Mouse (Mus musculus) kidney, postnatal 0 days (tissue): ENCODE measurements around the gene Med29. TPM values are rescaled to one million over a fixed set of nuclear protein-coding genes. Genes with fewer than 3 reads are reported as not detected.

Source experiments
- ATAC-seq: fragments of 200-750 bp; cut with Nextera tagmentation; replicated peaks from 2 replicates; pipeline ENCODE4 v1.8.0; 2017; ENCODE audit warnings: low read depth, moderate number of reproducible peaks, moderate TSS enrichment, moderate library complexity; ENCODE audit not compliant: low FRiP score
- DNase-seq: peaks from one replicate; pipeline ENCODE4 v3.0.0-alpha.2; 2016; ENCODE audit warnings: low spot score
- H3K27ac ChIP-seq: fragments of 300-500 bp; sonication (generic); 2 replicates; pipeline ENCODE4 v1.5.1; 2014; ENCODE audit warnings: mild to moderate bottlenecking
- H3K27me3 ChIP-seq: fragments of 300-500 bp; sonication (generic); 2 replicates; pipeline ENCODE4 v1.6.1; 2014; ENCODE audit warnings: low read length, mixed read lengths; ENCODE audit not compliant: insufficient read depth
- H3K36me3 ChIP-seq: fragments of 300-500 bp; sonication (generic); 2 replicates; pipeline ENCODE4 v1.6.1; 2014; ENCODE audit warnings: low read length, mixed read lengths; ENCODE audit not compliant: insufficient read depth
- H3K4me1 ChIP-seq: fragments of 300-500 bp; sonication (generic); replicated peaks from 2 replicates; pipeline ENCODE4 v1.6.1; 2014; ENCODE audit warnings: antibody characterized with exemption, low read length, mixed read lengths; ENCODE audit not compliant: insufficient read depth
- H3K4me2 ChIP-seq: fragments of 300-500 bp; sonication (generic); 2 replicates; pipeline ENCODE4 v1.6.1; 2014; ENCODE audit warnings: mild to moderate bottlenecking, low read length, moderate library complexity, mixed read lengths
- H3K4me3 ChIP-seq: fragments of 300-500 bp; sonication (generic); replicated peaks from 2 replicates; pipeline ENCODE4 v1.5.1; 2014; ENCODE audit warnings: low read depth, low read length
- H3K9ac ChIP-seq: fragments of 300-500 bp; sonication (generic); 2 replicates; pipeline ENCODE4 v1.6.1; 2014; ENCODE audit warnings: low read depth, low read length
- H3K9me3 ChIP-seq: fragments of 300-500 bp; sonication (generic); replicated peaks from 2 replicates; pipeline ENCODE4 v1.6.1; 2016; ENCODE audit warnings: low read length, inconsistent platforms, mixed read lengths
- CTCF ChIP-seq: IDR thresholded peaks from 2 replicates; pipeline ENCODE4 v1.5.1; 2016; ENCODE audit warnings: antibody characterized with exemption, low read depth, mild to moderate bottlenecking, moderate library complexity
- WGBS: fragments of 180-500 bp; shearing (Covaris S2); extraction: QIAGEN DNeasy Blood & Tissue Kit; methylation state at CpG from one replicate; pipeline ENCODE4 v1.1.7; 2014; 5-methylcytosine and 5-hydroxymethylcytosine counted together
- polyA plus RNA-seq: library from polyadenylated mRNA; unstranded; fragments of >200 nt; fragmentation: Nextera tagmentation; extraction: Ambion mirVana; gene quantifications from 2 replicates; pipeline ENCODE4 v1.2.1, GENCODE M21; 2015

Med29 gene
- polyA plus RNA-seq, 1 experiment from 2014 or later: 47.8 TPM

DNA sequence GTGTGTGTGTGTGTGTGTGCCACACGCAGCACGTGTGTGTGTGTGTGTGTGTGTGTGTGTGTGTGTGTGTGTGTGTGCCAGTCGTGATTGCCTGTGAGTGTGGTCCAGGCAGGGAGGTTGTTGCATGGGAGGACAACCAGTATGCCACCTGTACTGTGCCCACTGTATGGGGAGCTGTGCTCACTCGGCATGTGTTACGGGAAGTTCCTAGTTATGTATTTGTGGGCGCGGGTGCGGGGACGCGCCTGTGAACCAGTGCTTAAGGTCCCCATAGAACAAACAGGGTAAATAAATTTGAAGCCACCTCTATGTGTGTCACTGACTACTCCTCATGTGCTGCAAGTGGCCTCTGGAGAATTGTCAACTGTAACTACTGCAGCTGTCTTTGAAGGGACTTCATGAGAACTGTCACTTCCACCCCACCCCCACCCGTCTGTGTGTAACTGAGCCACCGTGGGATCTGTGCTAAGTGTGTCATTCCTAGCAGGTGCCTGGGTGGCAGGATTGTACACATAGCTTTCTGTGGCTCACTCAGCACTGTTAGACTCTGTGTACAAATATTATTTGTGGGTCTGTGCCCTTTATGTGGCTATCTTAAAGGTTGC, 10.1 kb downstream of the Med29 start:
- H3K9me3 ChIP-seq: no peaks in the 10 kb centered on the region
- TF ChIP-seq CTCF: no peak
- H3K36me3 ChIP-seq: peaks cover 11% of the 10 kb centered on the region; the same call in 1 of the 2 replicates
- 0 out of 2 replicates have a peak, but pooled peaks have one; percentile 9 for ATAC-seq
- DNase-seq: peak; percentile 44
- H3K4me1 ChIP-seq: peaks cover 39% of the 10 kb centered on the region
- no peak overlapping the region for H3K4me3 ChIP-seq
- no peaks in the 10 kb centered on the region for H3K27me3 ChIP-seq
- peak overlapping the region; percentile 41; the same call in 1 of the 2 replicates for H3K9ac ChIP-seq
- H3K4me2 ChIP-seq: peak overlapping the region; percentile 65
- 26% methylated on average over 10 of the region's 12 CpGs for WGBS
- peak overlapping the region; percentile 98 for H3K27ac ChIP-seq

DNA sequence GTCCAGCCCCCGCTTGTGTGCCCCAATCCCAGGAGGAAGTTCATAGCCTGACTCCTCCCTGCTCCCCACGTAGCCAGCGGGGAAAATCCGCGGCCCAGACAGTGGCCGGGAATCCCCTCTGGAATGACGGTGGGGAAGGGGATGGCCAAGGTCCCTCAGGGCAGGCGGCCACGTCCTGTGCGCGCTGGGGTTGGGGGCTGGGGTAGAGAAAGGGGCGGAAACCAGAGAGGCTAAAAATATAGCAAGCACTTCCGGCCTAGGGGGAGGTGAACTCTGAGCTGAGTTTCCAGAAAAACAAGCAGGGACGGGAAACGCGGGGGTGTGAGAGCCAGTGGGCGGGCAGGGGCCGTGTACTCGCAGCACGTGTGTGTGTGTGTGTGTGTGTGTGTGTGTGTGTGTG, 10.6 kb downstream of the Med29 start:
- peak; percentile 67 for ATAC-seq
- Histone ChIP-seq H3K9me3 (no peaks in the 10 kb centered on the region), H3K4me2 (peak overlapping the region; percentile 65), H3K36me3 (peaks cover 15% of the 10 kb centered on the region; the same call in 1 of the 2 replicates), H3K9ac (peak overlapping the region; percentile 61), H3K27me3 (no peaks in the 10 kb centered on the region), H3K4me3 (peak overlapping the region; percentile 25), H3K27ac (peak overlapping the region; percentile 98), H3K4me1 (peaks cover 43% of the 10 kb centered on the region)
- under 1% methylated on average over 15 of the region's 20 CpGs for WGBS
- DNase-seq: peak; percentile 98
- TF ChIP-seq CTCF: no peak

DNA sequence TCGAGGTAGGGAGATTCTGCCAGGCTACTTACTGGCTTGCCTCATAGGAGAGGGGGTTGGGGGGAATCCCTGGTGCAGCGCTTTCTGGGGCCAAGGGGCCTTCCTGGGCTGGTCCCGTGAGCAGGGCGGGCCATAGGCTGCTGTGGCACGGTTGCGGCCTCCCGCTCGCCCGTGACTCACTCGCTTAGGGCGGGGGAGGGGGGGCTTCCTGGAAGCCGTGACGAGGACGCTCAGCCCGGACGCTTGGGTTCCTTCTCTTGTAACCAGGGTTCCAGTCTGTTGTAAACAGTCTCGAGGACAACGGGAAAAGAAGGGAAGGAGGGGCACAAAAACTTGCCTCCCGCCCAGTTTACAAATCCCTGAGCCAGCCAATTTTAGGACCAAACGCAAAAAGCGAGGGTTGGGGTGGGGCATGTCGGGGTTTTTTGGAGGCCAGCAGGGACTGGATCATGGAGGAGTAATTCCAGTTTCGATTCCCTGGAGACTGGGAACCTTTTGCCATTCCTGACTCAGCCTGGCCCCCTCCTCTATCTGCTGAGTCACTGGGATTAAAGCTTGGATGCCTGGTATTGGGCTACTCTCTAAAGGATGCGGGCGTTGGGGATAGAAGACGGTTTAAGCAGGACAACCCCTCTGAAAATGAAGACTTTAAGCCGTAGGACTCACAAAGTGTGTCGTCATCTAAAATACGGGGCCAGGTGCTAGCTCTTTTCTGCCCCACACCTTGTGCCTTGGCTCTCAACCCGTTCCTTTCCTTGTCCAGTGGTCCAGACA, 11.3 kb downstream of the Med29 start:
- peak; percentile 22 for ATAC-seq
- Histone ChIP-seq H3K36me3 (peaks cover 13% of the 10 kb centered on the region; the same call in 1 of the 2 replicates), H3K9me3 (no peaks in the 10 kb centered on the region), H3K4me3 (peak overlapping the region; percentile 25), H3K9ac (peak overlapping the region; percentile 61), H3K27ac (peak overlapping the region; percentile 98), H3K4me2 (peak overlapping the region; percentile 65), H3K4me1 (peaks cover 43% of the 10 kb centered on the region), H3K27me3 (no peaks in the 10 kb centered on the region)
- DNase-seq: peak; percentile 89
- 5% methylated on average over 30 of the region's 30 CpGs for WGBS
- TF ChIP-seq CTCF: no peak

DNA sequence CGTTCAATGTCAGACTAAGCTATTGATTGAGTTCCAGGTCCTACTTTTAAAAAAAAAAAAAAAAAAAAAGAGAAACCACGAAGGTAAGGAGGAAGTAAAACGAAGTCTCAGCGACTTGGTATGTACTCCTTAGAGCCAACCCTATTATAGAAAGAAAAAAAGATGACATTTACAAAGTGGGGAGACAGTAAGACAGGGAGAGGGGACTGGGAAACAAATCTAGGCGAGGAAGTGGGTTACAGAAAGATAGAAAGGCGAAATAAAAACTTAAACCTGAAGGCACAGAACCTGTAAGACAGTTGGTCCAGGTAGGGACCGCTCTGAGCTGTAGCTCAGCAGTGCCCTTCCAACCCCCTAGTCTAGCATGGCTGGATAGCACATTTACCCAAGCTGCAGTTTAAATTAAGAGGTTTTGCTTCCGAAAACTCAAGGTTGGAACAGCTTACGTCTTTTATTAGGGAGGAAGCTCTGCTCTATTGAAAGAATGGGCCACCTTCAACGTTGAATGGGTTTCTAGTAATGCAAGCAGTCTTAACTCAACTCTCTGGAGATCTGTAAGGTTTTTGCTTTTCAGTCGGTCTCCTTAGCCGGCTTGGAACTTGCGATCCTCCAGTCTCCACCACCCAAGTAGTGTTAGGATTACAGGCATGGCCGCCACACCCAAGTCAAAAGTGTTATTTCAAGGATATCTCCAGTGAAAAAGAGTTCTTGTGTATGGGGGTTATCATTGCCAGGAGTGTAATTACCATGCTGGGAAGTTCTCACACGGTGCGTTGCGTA, 12.1 kb downstream of the Med29 start, which contains the start of gene Zfp36:
Gene Zfp36 (minus strand): TSS at position 17 of the 780 bp plus-strand sequence.
- H3K4me1 ChIP-seq: peaks cover 43% of the 10 kb centered on the region
- peaks cover 8% of the 10 kb centered on the region; the same call in 1 of the 2 replicates for H3K36me3 ChIP-seq
- ATAC-seq (no peak), DNase-seq (no peak)
- H3K4me2 ChIP-seq: peak within 1 kb of the TSS; percentile 95
- no peaks in the 10 kb centered on the region for H3K9me3 ChIP-seq
- peak within 1 kb of the TSS; percentile 93 for H3K9ac ChIP-seq
- peak within 1 kb of the TSS; percentile 98 for H3K27ac ChIP-seq
- no peak for TF ChIP-seq CTCF
- H3K4me3 ChIP-seq: peak within 1 kb of the TSS; percentile 79
- WGBS: 47% methylated on average over 17 of the region's 17 CpGs
- no peaks in the 10 kb centered on the region for H3K27me3 ChIP-seq

DNA sequence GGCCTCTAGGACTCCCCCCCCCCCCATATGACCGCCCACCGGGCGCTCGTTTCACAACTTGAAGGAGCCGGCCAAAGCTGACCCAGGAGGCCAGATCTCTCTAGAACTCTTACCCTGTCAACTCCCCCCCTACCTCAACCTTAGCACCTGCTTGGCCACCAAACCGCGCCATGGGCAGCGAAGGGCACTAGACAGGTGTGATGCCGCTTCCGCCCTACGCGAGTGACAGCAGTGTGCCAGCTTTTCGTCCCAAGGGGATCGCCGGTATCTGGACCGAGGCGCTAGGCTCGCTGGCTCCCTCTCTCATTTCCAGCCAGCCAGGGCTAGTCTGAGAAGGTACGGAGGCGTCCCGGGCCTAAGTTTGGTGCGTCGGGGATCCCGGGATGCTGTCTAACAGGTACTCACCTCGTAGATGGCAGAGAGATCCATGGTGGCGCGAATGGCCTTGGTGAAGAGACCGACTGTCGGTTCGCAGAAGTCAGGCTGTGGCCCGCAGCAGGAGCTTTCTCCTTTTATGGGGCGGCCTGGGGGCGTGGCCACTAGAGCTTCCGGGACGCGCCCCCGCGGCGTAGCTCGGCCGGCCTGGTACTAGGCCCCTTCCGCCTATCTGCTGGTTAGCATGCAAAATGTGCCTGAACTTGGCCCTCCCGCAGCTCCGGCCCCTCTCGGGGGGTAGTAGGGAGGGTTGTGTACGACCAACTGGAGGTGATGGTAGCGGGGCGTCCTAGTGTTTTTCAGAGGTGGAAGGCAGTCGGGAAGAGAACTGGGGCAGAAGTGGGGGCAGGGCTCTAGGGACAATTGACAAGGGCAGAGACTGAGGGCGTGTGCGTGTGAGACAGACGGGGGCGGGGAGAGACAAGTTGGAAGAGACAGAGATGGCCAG, 13.5 kb downstream of the Med29 start:
- peaks cover 8% of the 10 kb centered on the region; the same call in 1 of the 2 replicates for H3K36me3 ChIP-seq
- TF ChIP-seq CTCF: no peak
- H3K9ac ChIP-seq: peak overlapping the region; percentile 93
- no peaks in the 10 kb centered on the region for H3K27me3 ChIP-seq
- H3K4me1 ChIP-seq: peaks cover 45% of the 10 kb centered on the region
- H3K4me3 ChIP-seq: peak overlapping the region; percentile 79
- H3K27ac ChIP-seq: peak overlapping the region; percentile 98
- H3K4me2 ChIP-seq: peak overlapping the region; percentile 95
- H3K9me3 ChIP-seq: no peaks in the 10 kb centered on the region
- WGBS: under 1% methylated on average over 53 of the region's 53 CpGs
- ATAC-seq (peak; percentile 33), DNase-seq (peak; percentile 96)
